Mouse (Mus musculus): ENCODE results near the gene Krba1. TPM values are rescaled to one million over a fixed set of nuclear protein-coding genes. Genes with fewer than 3 reads are reported as not detected.

Gene Krba1
- polyA plus RNA-seq, 1 experiment, result 73.5 TPM

- Histone ChIP-seq H3K4me1 (replicated peaks; ENCODE audit: control insufficient read depth, insufficient read depth, low read length) (peaks cover 10% of the 10 kb centered on the region), H3K27ac (ENCODE audit: control insufficient read depth, insufficient read depth, low read length) (no peak overlapping the region), H3K27me3 (ENCODE audit: control insufficient read depth, insufficient read depth, low read length) (no peaks in the 10 kb centered on the region), H3K36me3 (ENCODE audit: control insufficient read depth, insufficient read depth, low read length) (no peaks in the 10 kb centered on the region), H3K4me3 (ENCODE audit: control insufficient read depth, insufficient read depth, low read length) (no peak overlapping the region)
- TF ChIP-seq CTCF (IDR thresholded peaks at IDR 0.05; ENCODE audit: borderline replicate concordance, control insufficient read depth, extremely low read depth, insufficient read depth, low read length, poor library complexity), result no peak
- no peak for TF ChIP-seq POLR2A (IDR thresholded peaks at IDR 0.05; ENCODE audit: control insufficient read depth, extremely low read depth, insufficient read depth, low read length, poor library complexity)
- WGBS, result 95% methylated on average over 55 of the region's 55 CpGs
- no peak for DNase-seq
Observed at GRCm38 (mm10) chr6:48438475-48439125, 43.2 kb downstream of the Krba1 start.

GRCm38 (mm10) chr6:48439654-48440053, 44.3 kb downstream of the Krba1 start:
- no peak overlapping the region for H3K4me3 ChIP-seq (ENCODE audit: control insufficient read depth, insufficient read depth, low read length)
- no peaks in the 10 kb centered on the region for H3K36me3 ChIP-seq (ENCODE audit: control insufficient read depth, insufficient read depth, low read length)
- DNase-seq, result no peak
- TF ChIP-seq CTCF (IDR thresholded peaks at IDR 0.05; ENCODE audit: borderline replicate concordance, control insufficient read depth, extremely low read depth, insufficient read depth, low read length, poor library complexity), result no peak
- TF ChIP-seq POLR2A (IDR thresholded peaks at IDR 0.05; ENCODE audit: control insufficient read depth, extremely low read depth, insufficient read depth, low read length, poor library complexity), result no peak
- H3K27me3 ChIP-seq (ENCODE audit: control insufficient read depth, insufficient read depth, low read length), result no peaks in the 10 kb centered on the region
- H3K4me1 ChIP-seq (replicated peaks; ENCODE audit: control insufficient read depth, insufficient read depth, low read length), result peaks cover 12% of the 10 kb centered on the region
- no peak overlapping the region for H3K27ac ChIP-seq (ENCODE audit: control insufficient read depth, insufficient read depth, low read length)

- H3K27ac ChIP-seq (ENCODE audit: control insufficient read depth, insufficient read depth, low read length), result no peak overlapping the region
- no peaks in the 10 kb centered on the region for H3K36me3 ChIP-seq (ENCODE audit: control insufficient read depth, insufficient read depth, low read length)
- WGBS, result 79% methylated on average over 14 of the region's 14 CpGs
- no peak overlapping the region for H3K4me3 ChIP-seq (ENCODE audit: control insufficient read depth, insufficient read depth, low read length)
- no peaks in the 10 kb centered on the region; the same call in 1 of the 2 replicates for H3K27me3 ChIP-seq (ENCODE audit: control insufficient read depth, insufficient read depth, low read length)
- no peak for DNase-seq
- TF ChIP-seq POLR2A (IDR thresholded peaks at IDR 0.05; ENCODE audit: control insufficient read depth, extremely low read depth, insufficient read depth, low read length, poor library complexity) (no peak), CTCF (IDR thresholded peaks at IDR 0.05; ENCODE audit: borderline replicate concordance, control insufficient read depth, extremely low read depth, insufficient read depth, low read length, poor library complexity) (no peak)
- H3K4me1 ChIP-seq (replicated peaks; ENCODE audit: control insufficient read depth, insufficient read depth, low read length), result peaks cover 14% of the 10 kb centered on the region
Observed at GRCm38 (mm10) chr6:48440306-48441014, 45.1 kb downstream of the Krba1 start.

- H3K36me3 ChIP-seq (ENCODE audit: control insufficient read depth, insufficient read depth, low read length), result no peaks in the 10 kb centered on the region
- H3K4me3 ChIP-seq (ENCODE audit: control insufficient read depth, insufficient read depth, low read length), result peak overlapping the region; percentile 45
- peak overlapping the region; percentile 20; the same call in 1 of the 2 replicates for H3K27ac ChIP-seq (ENCODE audit: control insufficient read depth, insufficient read depth, low read length)
- 7% methylated on average over 19 of the region's 19 CpGs for WGBS
- H3K4me1 ChIP-seq (replicated peaks; ENCODE audit: control insufficient read depth, insufficient read depth, low read length), result peaks cover 20% of the 10 kb centered on the region
- H3K27me3 ChIP-seq (ENCODE audit: control insufficient read depth, insufficient read depth, low read length), result no peaks in the 10 kb centered on the region; the same call in 1 of the 2 replicates
- DNase-seq, result peak; percentile 93
- TF ChIP-seq CTCF (IDR thresholded peaks at IDR 0.05; ENCODE audit: borderline replicate concordance, control insufficient read depth, extremely low read depth, insufficient read depth, low read length, poor library complexity) (no peak), POLR2A (IDR thresholded peaks at IDR 0.05; ENCODE audit: control insufficient read depth, extremely low read depth, insufficient read depth, low read length, poor library complexity) (no peak)
Observed at GRCm38 (mm10) chr6:48443592-48444309, 48.4 kb downstream of the Krba1 start.

GRCm38 (mm10) chr6:48444310-48445180, 49.2 kb downstream of the Krba1 start:
- no peak for TF ChIP-seq POLR2A (IDR thresholded peaks at IDR 0.05; ENCODE audit: control insufficient read depth, extremely low read depth, insufficient read depth, low read length, poor library complexity)
- TF ChIP-seq CTCF (IDR thresholded peaks at IDR 0.05; ENCODE audit: borderline replicate concordance, control insufficient read depth, extremely low read depth, insufficient read depth, low read length, poor library complexity), result no peak
- DNase-seq, result peak; percentile 41
- H3K27ac ChIP-seq (ENCODE audit: control insufficient read depth, insufficient read depth, low read length), result peak overlapping the region; percentile 27; the same call in 1 of the 2 replicates
- peaks cover 20% of the 10 kb centered on the region for H3K4me1 ChIP-seq (replicated peaks; ENCODE audit: control insufficient read depth, insufficient read depth, low read length)
- no peaks in the 10 kb centered on the region; the same call in 1 of the 2 replicates for H3K27me3 ChIP-seq (ENCODE audit: control insufficient read depth, insufficient read depth, low read length)
- H3K4me3 ChIP-seq (ENCODE audit: control insufficient read depth, insufficient read depth, low read length), result peak overlapping the region; percentile 73
- under 1% methylated on average over 31 of the region's 34 CpGs for WGBS
- no peaks in the 10 kb centered on the region for H3K36me3 ChIP-seq (ENCODE audit: control insufficient read depth, insufficient read depth, low read length)
